In genomic region chr9:62876966-62877616, GRCm38 (mm10) we compare ENCODE assay signal across 22 mouse cellular contexts. TPM values are rescaled to one million over a fixed set of nuclear protein-coding genes. Genes with fewer than 3 reads are reported as not detected.
DNase-seq lines count a peak whose midpoint lies in the region; ATAC-seq and TF ChIP-seq lines count a peak whose summit lies in the region.
"Had no signal": no experiment of that assay in that cellular context is flagged by ENCODE, and none has a peak within 500 bp of the region (broad histone marks: within the 10 kb centered on the region; RNA-seq: fewer than 3 reads in every experiment).

No protein-coding gene starts in this region.

- no peaks in the 10 kb centered on the region for H3K79me2 ChIP-seq in liver, adult 2 months (ENCODE audit: control insufficient read depth, insufficient read depth, low read length)
- no peaks in the 10 kb centered on the region for H3K79me2 ChIP-seq in macrophage (ENCODE audit: inconsistent target)

- H3K4me1 ChIP-seq in liver, adult 2 months (ENCODE audit: control insufficient read depth, insufficient read depth, low read length), result peaks cover 5% of the 10 kb centered on the region
- H3K4me1 ChIP-seq in liver, embryonic 12.5 days, result peaks cover 26% of the 10 kb centered on the region
- peaks cover 16% of the 10 kb centered on the region for H3K4me1 ChIP-seq in heart, embryonic 12.5 days (replicated peaks)
- H3K4me1 ChIP-seq: embryonic facial prominence, embryonic 15.5 days; forebrain, embryonic 10.5 days; hindbrain, embryonic 15.5 days had no signal

- no peaks in the 10 kb centered on the region for H3K9me3 ChIP-seq in liver, embryonic 12.5 days (replicated peaks)
- no peaks in the 10 kb centered on the region for H3K9me3 ChIP-seq in heart, embryonic 12.5 days (replicated peaks)
- H3K9me3 ChIP-seq: embryonic facial prominence, embryonic 15.5 days; forebrain, embryonic 10.5 days; G1E; heart, embryonic 13.5 days; hindbrain, embryonic 15.5 days had no signal

- H3K9ac ChIP-seq in liver, adult 2 months (ENCODE audit: low read depth, low read length), result no peak overlapping the region
- H3K9ac ChIP-seq in liver, embryonic 12.5 days, result no peak overlapping the region
- H3K9ac ChIP-seq in heart, embryonic 12.5 days, result no peak overlapping the region
- H3K9ac ChIP-seq: embryonic facial prominence, embryonic 15.5 days; heart, embryonic 13.5 days; hindbrain, embryonic 15.5 days had no signal

- TF ChIP-seq POLR2A in liver, adult 2 months (IDR thresholded peaks at IDR 0.05; ENCODE audit: extremely low read depth, insufficient read depth, low read length), result no peak

- no peak overlapping the region for H3K4me2 ChIP-seq in liver, embryonic 12.5 days
- no peak overlapping the region for H3K4me2 ChIP-seq in heart, embryonic 12.5 days
- H3K4me2 ChIP-seq: embryonic facial prominence, embryonic 15.5 days; heart, embryonic 13.5 days; hindbrain, embryonic 15.5 days had no signal

- no peaks in the 10 kb centered on the region for H3K27me3 ChIP-seq in liver, adult 2 months (ENCODE audit: control insufficient read depth, insufficient read depth, low read length)
- no peaks in the 10 kb centered on the region for H3K27me3 ChIP-seq in liver, embryonic 12.5 days (replicated peaks)
- H3K27me3 ChIP-seq in heart, embryonic 12.5 days (replicated peaks), result no peaks in the 10 kb centered on the region
- H3K27me3 ChIP-seq: embryonic facial prominence, embryonic 15.5 days; heart, embryonic 13.5 days; hindbrain, embryonic 15.5 days; Patski had no signal

- H3K4me3 ChIP-seq in liver, adult 2 months (ENCODE audit: insufficient read depth, low read depth, low read length), result no peak overlapping the region
- H3K4me3 ChIP-seq in liver, embryonic 12.5 days, result no peak overlapping the region
- no peak overlapping the region for H3K4me3 ChIP-seq in macrophage (ENCODE audit: inconsistent target)
- no peak overlapping the region for H3K4me3 ChIP-seq in heart, embryonic 12.5 days
- H3K4me3 ChIP-seq: embryonic facial prominence, embryonic 15.5 days; erythroblast, embryonic 14.5 days; forebrain, embryonic 10.5 days; gastrocnemius, adult 2 months; heart, embryonic 13.5 days; hindbrain, embryonic 15.5 days had no signal

- H3K36me3 ChIP-seq in liver, adult 2 months (ENCODE audit: control insufficient read depth, insufficient read depth, low read length), result peaks cover 9% of the 10 kb centered on the region; the same call in 1 of the 2 replicates
- H3K36me3 ChIP-seq in liver, embryonic 12.5 days, result peaks cover 24% of the 10 kb centered on the region
- H3K36me3 ChIP-seq in macrophage (ENCODE audit: inconsistent target), result peaks cover 27% of the 10 kb centered on the region
- peaks cover 14% of the 10 kb centered on the region for H3K36me3 ChIP-seq in heart, embryonic 12.5 days

- no peak for DNase-seq in liver, adult 2 months (ENCODE audit: extremely low read depth, low read depth, low spot score)
- DNase-seq in MEL-GATA-1-ER (ENCODE audit: extremely low read depth, low read depth), result peak; percentile 42
- DNase-seq in gastrocnemius, postnatal 25 days, result no peak
- DNase-seq: adrenal gland, postnatal 14 days; cerebellum, adult 18-20 months; cerebellum, postnatal 10 days; embryo, embryonic 11 days; gastrocnemius, adult 2 months; heart, postnatal 36 days had no signal

- 79% methylated on average over 7 of the region's 7 CpGs for WGBS in liver, adult 2 months
- WGBS in liver, embryonic 12.5 days (ENCODE audit: insufficient replicate concordance), result 58% methylated on average over 7 of the region's 7 CpGs
- 96% methylated on average over 6 of the region's 7 CpGs for WGBS in macrophage (ENCODE audit: missing documents)
- 73% methylated on average over 7 of the region's 7 CpGs for WGBS in heart, embryonic 12.5 days

- no peak for ATAC-seq in liver, embryonic 12.5 days
- ATAC-seq in heart, embryonic 12.5 days (ENCODE audit: insufficient number of reproducible peaks, low FRiP score), result no peak
- ATAC-seq: activated CD4-positive, CD25-positive, alpha-beta regulatory T cell, adult 4 months; CD4-positive, CD25-positive, alpha-beta regulatory T cell, adult 4 months; forebrain, embryonic 14.5 days had no signal

- no peak for TF ChIP-seq CTCF in liver, adult 2 months (IDR thresholded peaks at IDR 0.05; ENCODE audit: low read depth, low read length)

- 0 out of 2 replicates have a peak overlapping the region, but pooled peaks have one; percentile 8 for H3K27ac ChIP-seq in liver, adult 2 months (replicated peaks; ENCODE audit: insufficient read depth, low read depth, low read length)
- H3K27ac ChIP-seq in liver, embryonic 12.5 days, result no peak overlapping the region
- H3K27ac ChIP-seq in macrophage, result 0 out of 2 replicates have a peak overlapping the region, but pooled peaks have one; percentile 28
- H3K27ac ChIP-seq in heart, embryonic 12.5 days (ENCODE audit: poor library complexity, severe bottlenecking), result no peak overlapping the region
- H3K27ac ChIP-seq: embryonic facial prominence, embryonic 15.5 days; forebrain, embryonic 10.5 days; gastrocnemius, adult 2 months; heart, embryonic 13.5 days; hindbrain, embryonic 15.5 days had no signal

RNA-seq across cellular contexts. Expression of gene Calml4, which starts 19.2 kb away (rescaled TPM):
- total RNA-seq in liver, adult 2 months (2014; rRNA removed), result 0.54 and 3.4 TPM in 2 replicates
- 0.46 and 1.8 TPM in 2 replicates for polyA plus RNA-seq in liver, adult 2 months (2012; rRNA removed)
- polyA plus RNA-seq in liver, embryonic 12.5 days (2016; fragmentation: Nextera tagmentation; extraction: Ambion mirVana), result 1.2 and 2.7 TPM in 2 replicates
- 1 to 10 TPM in 12 of 26 experiments, under 1 TPM in 2, not detected in 12; 0.29 to 5.3 (median 2.3) TPM for total RNA-seq in macrophage (2018; cell fraction: chromatin; rRNA removed)
- total RNA-seq in macrophage (2018; cell fraction: cytosol; rRNA removed), result 1 to 10 TPM in 13 of 26 experiments, under 1 TPM in 11, not detected in 2; 0.32 to 2.9 (median 1.4) TPM
- 1 to 10 TPM in 15 of 26 experiments, under 1 TPM in 6, not detected in 5; 0.55 to 6.1 (median 1.5) TPM for total RNA-seq in macrophage (2018; cell fraction: nucleus; rRNA removed)
- 0.62 to 1.1 TPM (median 0.63 TPM) in 3 replicates for polyA plus RNA-seq in macrophage (2018)
- total RNA-seq in gastrocnemius, postnatal 25 days (2021), result 1 to 10 TPM; 2.0 to 2.5 TPM
- 0.27 and 0.52 TPM in 2 replicates for polyA plus RNA-seq in heart, embryonic 12.5 days (2016; fragmentation: Nextera tagmentation; extraction: Ambion mirVana)
- polyA plus RNA-seq: activated CD4-positive, CD25-positive, alpha-beta regulatory T cell, adult 4 months; erythroblast, embryonic 14.5 days had no signal

RNA-seq across cellular contexts. Expression of gene Cln6, which starts 38.5 kb away (rescaled TPM):
- 1.2 and 2.3 TPM in 2 replicates for total RNA-seq in liver, adult 2 months (2014; rRNA removed)
- 4.6 and 9.1 TPM in 2 replicates for polyA plus RNA-seq in liver, adult 2 months (2012; rRNA removed)
- 15.2 and 18.5 TPM in 2 replicates for polyA plus RNA-seq in liver, embryonic 12.5 days (2016; fragmentation: Nextera tagmentation; extraction: Ambion mirVana)
- 10 to 100 TPM in 11 of 26 experiments, 1 to 10 TPM in 15; 1.2 to 22.2 (median 7.2) TPM for total RNA-seq in macrophage (2018; cell fraction: chromatin; rRNA removed)
- 10 to 100 TPM; 41.1 to 85.4 (median 62.3) TPM for total RNA-seq in macrophage (2018; cell fraction: cytosol; rRNA removed)
- total RNA-seq in macrophage (2018; cell fraction: nucleus; rRNA removed), result 10 to 100 TPM in 25 of 26 experiments, 1 to 10 TPM in 1; 8.6 to 68.5 (median 34.7) TPM
- polyA plus RNA-seq in macrophage (2018), result 44.8 to 72.8 TPM (median 61.4 TPM) in 3 replicates
- 10 to 100 TPM; 10.7 to 11.9 TPM for total RNA-seq in gastrocnemius, postnatal 25 days (2021)
- 19.6 and 21.6 TPM in 2 replicates for polyA plus RNA-seq in heart, embryonic 12.5 days (2016; fragmentation: Nextera tagmentation; extraction: Ambion mirVana)

Comparison
In these comparisons a context has a peak if more than half of its experiments do, and no peak if none do; other contexts are left out.
1. H3K27ac ChIP-seq: peak in liver, adult 2 months (single experiment) and macrophage (single experiment); none in liver, embryonic 12.5 days (single experiment) and heart, embryonic 12.5 days (single experiment).